Mouse (Mus musculus): ENCODE results near the gene H2al1f.
"Not testable (repeated sequence)": the region's sequence is repeated elsewhere in the genome, so short reads cannot be mapped to it uniquely, and the experiment has no call there.

The H2al1f gene

GRCm38 (mm10) chrX:11314858-11315257 is at the start of gene H2al1f:
Gene H2al1f, plus strand, starts transcription at chrX:11315158.
- DNase-seq (ENCODE audit: low spot score in 2 of 2), result not testable (repeated sequence)

- no peak for DNase-seq (ENCODE audit: low spot score in 2 of 2)
Measured at GRCm38 (mm10) chrX:11267791-11268190, 47.2 kb upstream of the H2al1f start.

GRCm38 (mm10) chrX:11269074-11269473 is 45.9 kb upstream of the H2al1f start:
- no peak for DNase-seq (ENCODE audit: low spot score in 2 of 2)

- DNase-seq (ENCODE audit: low spot score in 2 of 2), result no peak
Measured at GRCm38 (mm10) chrX:11273190-11273589, 41.8 kb upstream of the H2al1f start.

GRCm38 (mm10) chrX:11277083-11277482 is 37.9 kb upstream of the H2al1f start:
- no peak for DNase-seq (ENCODE audit: low spot score in 2 of 2)

- DNase-seq (ENCODE audit: low spot score in 2 of 2), result no peak
Measured at GRCm38 (mm10) chrX:11280741-11281140, 34.2 kb upstream of the H2al1f start.

GRCm38 (mm10) chrX:11288306-11288882 is 26.6 kb upstream of the H2al1f start:
- no peak for DNase-seq (ENCODE audit: low spot score in 2 of 2)

- DNase-seq (ENCODE audit: low spot score in 2 of 2), result no peak
Measured at GRCm38 (mm10) chrX:11289244-11289643, 25.7 kb upstream of the H2al1f start.

GRCm38 (mm10) chrX:11298957-11299356 is 16.0 kb upstream of the H2al1f start, which contains the start of gene H2al1a:
Gene H2al1a, plus strand, starts transcription at chrX:11299257.
- not testable (repeated sequence) for DNase-seq (ENCODE audit: low spot score in 2 of 2)

- not testable (repeated sequence) for DNase-seq (ENCODE audit: low spot score in 2 of 2)
Measured at GRCm38 (mm10) chrX:11302132-11302531, 12.8 kb upstream of the H2al1f start, which contains the start of gene H2al1b. Gene H2al1b, plus strand, starts transcription at chrX:11302432.

GRCm38 (mm10) chrX:11305355-11305754 is 9.6 kb upstream of the H2al1f start, which contains the start of gene H2al1c:
Gene H2al1c, plus strand, starts transcription at chrX:11305655.
- not testable (repeated sequence) for DNase-seq (ENCODE audit: low spot score in 2 of 2)

GRCm38 (mm10) chrX:11308524-11308923 is 6.4 kb upstream of the H2al1f start, which contains the start of gene H2al1d:
Gene H2al1d, plus strand, starts transcription at chrX:11308824.
- DNase-seq (ENCODE audit: low spot score in 2 of 2), result not testable (repeated sequence)

GRCm38 (mm10) chrX:11311634-11312033 is 3.3 kb upstream of the H2al1f start, which contains the start of gene H2al1e:
Gene H2al1e, plus strand, starts transcription at chrX:11311934.
- DNase-seq (ENCODE audit: low spot score in 2 of 2), result not testable (repeated sequence)

- not testable (repeated sequence) for DNase-seq (ENCODE audit: low spot score in 2 of 2)
Measured at GRCm38 (mm10) chrX:11317956-11318355, 3.0 kb downstream of the H2al1f start, which contains the start of gene H2al1g. Gene H2al1g, plus strand, starts transcription at chrX:11318256.

- DNase-seq (ENCODE audit: low spot score in 2 of 2), result not testable (repeated sequence)
Measured at GRCm38 (mm10) chrX:11321192-11321591, 6.2 kb downstream of the H2al1f start, which contains the start of gene H2al1h. Gene H2al1h, plus strand, starts transcription at chrX:11321492.

- DNase-seq (ENCODE audit: low spot score in 2 of 2), result not testable (repeated sequence)
Measured at GRCm38 (mm10) chrX:11324359-11324758, 9.4 kb downstream of the H2al1f start, which contains the start of gene H2al1i. Gene H2al1i, plus strand, starts transcription at chrX:11324659.

GRCm38 (mm10) chrX:11327522-11327921 is 12.6 kb downstream of the H2al1f start, which contains the start of gene H2al1j:
Gene H2al1j, plus strand, starts transcription at chrX:11327822.
- not testable (repeated sequence) for DNase-seq (ENCODE audit: low spot score in 2 of 2)

GRCm38 (mm10) chrX:11345762-11346161 is 30.8 kb downstream of the H2al1f start:
- no peak for DNase-seq (ENCODE audit: low spot score in 2 of 2)

- DNase-seq (ENCODE audit: low spot score in 2 of 2), result no peak
Measured at GRCm38 (mm10) chrX:11346756-11347155, 31.8 kb downstream of the H2al1f start.

- DNase-seq (ENCODE audit: low spot score in 2 of 2), result no peak
Measured at GRCm38 (mm10) chrX:11360823-11361222, 45.9 kb downstream of the H2al1f start.

- DNase-seq (ENCODE audit: low spot score in 2 of 2), result no peak
Measured at GRCm38 (mm10) chrX:11361261-11361660, 46.3 kb downstream of the H2al1f start.

GRCm38 (mm10) chrX:11363890-11364289 is 48.9 kb downstream of the H2al1f start:
- DNase-seq (ENCODE audit: low spot score in 2 of 2), result no peak
